Mouse (Mus musculus): ENCODE data around the gene Cidec.

DNA sequence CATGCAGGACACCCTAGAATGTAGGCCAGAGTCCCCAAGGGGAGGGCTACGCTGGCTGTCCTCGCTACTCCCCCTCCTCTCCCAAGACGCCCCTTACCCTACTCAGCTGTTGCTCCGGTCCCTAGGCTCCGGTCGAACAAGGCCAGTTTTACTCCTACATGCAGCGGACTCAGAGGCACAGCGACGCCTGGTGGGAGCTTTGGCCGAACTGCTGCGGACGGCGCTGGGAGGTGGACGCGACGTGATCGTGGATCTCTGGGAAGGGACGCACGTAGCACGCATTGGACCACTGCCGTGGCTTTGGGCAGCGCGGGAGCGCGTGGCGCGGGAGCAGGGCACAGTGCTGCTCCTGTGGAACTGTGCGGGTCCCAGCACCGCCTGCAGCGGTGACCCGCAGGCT lies 33.9 kb upstream of the Cidec start:
- peak; percentile 86 for TF ChIP-seq CTCF (IDR thresholded peaks at IDR 0.05; ENCODE audit: low read depth)
- no peak for TF ChIP-seq EP300 (IDR thresholded peaks at IDR 0.05; ENCODE audit: low read depth)
